Mouse (Mus musculus): Measurements from ENCODE around the gene Ccdc115. TPM values are rescaled to one million over a fixed set of nuclear protein-coding genes. Genes with fewer than 3 reads are reported as not detected.

Ccdc115 gene
- polyA plus RNA-seq, 1 experiment from 2014 or later, result 46.3 TPM

DNA sequence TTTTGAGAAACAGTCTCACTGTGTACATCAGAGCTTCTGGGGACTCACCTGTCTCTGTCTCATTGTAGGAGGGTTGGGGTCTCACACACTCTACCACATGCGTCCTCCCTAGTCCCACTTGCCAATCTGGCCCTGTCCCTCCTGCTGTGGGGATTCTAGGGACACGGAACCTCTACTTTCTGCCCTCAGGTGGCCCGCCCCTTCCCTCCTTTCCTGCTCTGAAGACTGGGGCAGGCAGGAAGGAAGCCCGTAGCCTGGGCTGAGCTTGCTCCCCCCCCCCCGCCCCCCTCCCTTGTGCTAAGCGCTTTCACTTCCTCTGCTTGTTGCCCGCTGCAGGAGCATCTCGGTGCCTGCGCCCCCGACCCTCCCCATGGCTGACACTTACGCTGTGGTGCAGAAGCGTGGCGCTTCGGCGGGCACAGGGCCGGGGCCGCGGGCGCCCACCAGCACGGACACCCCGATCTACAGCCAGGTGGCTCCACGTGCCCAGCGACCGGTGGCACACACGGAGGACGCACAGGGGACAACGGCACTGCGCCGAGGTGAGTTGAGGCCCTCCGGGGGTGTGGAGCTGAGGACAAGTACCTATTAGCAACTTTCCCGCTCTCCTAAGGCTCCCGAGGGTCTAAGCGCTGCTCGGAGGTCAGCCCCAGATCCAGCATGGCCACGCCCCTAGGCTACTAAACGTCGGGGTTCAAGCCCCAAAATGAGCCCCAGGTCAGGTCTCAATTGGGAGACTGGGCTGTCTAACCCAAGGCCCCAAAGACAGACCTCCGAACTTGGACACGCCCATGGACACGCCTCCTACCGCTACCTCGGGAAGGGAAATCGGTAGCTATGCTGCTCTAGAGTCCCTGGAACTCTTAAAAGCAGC, 33.2 kb upstream of the Ccdc115 start:
- WGBS, result 1% methylated on average over 40 of the region's 43 CpGs
- H3K9me3 ChIP-seq (ENCODE audit: control insufficient read depth, low read length), result no peaks in the 10 kb centered on the region
- H3K4me3 ChIP-seq (ENCODE audit: control insufficient read depth in 1 of 2, insufficient read depth in 1 of 2, low read depth in 1 of 2, low read length in 2 of 2), result peak overlapping the region; percentile 63 to 65
- H3K4me1 ChIP-seq (ENCODE audit: control insufficient read depth in 2 of 2, insufficient read depth in 2 of 2, low read length in 2 of 2), result peaks cover 7 to 19% of the 10 kb centered on the region in 2 experiments
- peak overlapping the region; percentile 75 for H3K9ac ChIP-seq (ENCODE audit: low read length)
- ATAC-seq (ENCODE audit: insufficient number of reproducible peaks, insufficient read depth, low FRiP score, low read depth), result peak; percentile 55
- H3K4me2 ChIP-seq (ENCODE audit: low read length), result peak overlapping the region; percentile 98
- no peaks in the 10 kb centered on the region for H3K36me3 ChIP-seq (ENCODE audit: control insufficient read depth, insufficient read depth, low read length)
- peaks cover 9% of the 10 kb centered on the region for H3K27me3 ChIP-seq (ENCODE audit: control insufficient read depth, insufficient read depth, low read length)
- no peak overlapping the region for H3K27ac ChIP-seq (replicated peaks in 1 of 2; ENCODE audit: control insufficient read depth in 1 of 2, insufficient read depth in 1 of 2, low read depth in 2 of 2, low read length in 2 of 2)

DNA sequence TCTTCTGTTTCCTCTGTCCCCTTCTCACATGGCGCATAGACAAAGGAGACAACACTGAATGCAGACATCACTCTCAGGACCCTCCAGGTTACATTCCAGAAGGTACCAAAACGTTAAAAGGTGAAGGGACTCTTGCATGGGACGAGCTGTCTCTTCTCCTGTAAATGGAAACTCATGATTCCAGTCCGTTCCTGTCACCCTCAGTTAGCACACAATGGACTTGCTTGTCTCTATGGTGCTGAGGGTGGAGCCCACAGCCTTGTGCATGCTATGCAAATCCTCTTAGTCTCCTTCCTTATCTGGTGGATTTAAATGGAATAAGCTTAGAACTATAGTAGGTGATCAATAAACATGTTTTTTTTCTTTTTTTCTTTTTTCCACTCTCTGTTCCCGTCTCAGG, 30.3 kb upstream of the Ccdc115 start:
- H3K9ac ChIP-seq (ENCODE audit: low read length), result no peak overlapping the region
- peaks cover 9% of the 10 kb centered on the region for H3K27me3 ChIP-seq (ENCODE audit: control insufficient read depth, insufficient read depth, low read length)
- peaks cover 7 to 19% of the 10 kb centered on the region in 2 experiments for H3K4me1 ChIP-seq (ENCODE audit: control insufficient read depth in 2 of 2, insufficient read depth in 2 of 2, low read length in 2 of 2)
- no peak overlapping the region for H3K27ac ChIP-seq (replicated peaks in 1 of 2; ENCODE audit: control insufficient read depth in 1 of 2, insufficient read depth in 1 of 2, low read depth in 2 of 2, low read length in 2 of 2)
- H3K4me2 ChIP-seq (ENCODE audit: low read length), result no peak overlapping the region
- H3K36me3 ChIP-seq (ENCODE audit: control insufficient read depth, insufficient read depth, low read length), result no peaks in the 10 kb centered on the region
- 71% methylated on average over 5 of the region's 5 CpGs for WGBS
- no peak for ATAC-seq (ENCODE audit: insufficient number of reproducible peaks, insufficient read depth, low FRiP score, low read depth)
- H3K4me3 ChIP-seq (ENCODE audit: control insufficient read depth in 1 of 2, insufficient read depth in 1 of 2, low read depth in 1 of 2, low read length in 2 of 2), result no peak overlapping the region
- H3K9me3 ChIP-seq (ENCODE audit: control insufficient read depth, low read length), result no peaks in the 10 kb centered on the region

DNA sequence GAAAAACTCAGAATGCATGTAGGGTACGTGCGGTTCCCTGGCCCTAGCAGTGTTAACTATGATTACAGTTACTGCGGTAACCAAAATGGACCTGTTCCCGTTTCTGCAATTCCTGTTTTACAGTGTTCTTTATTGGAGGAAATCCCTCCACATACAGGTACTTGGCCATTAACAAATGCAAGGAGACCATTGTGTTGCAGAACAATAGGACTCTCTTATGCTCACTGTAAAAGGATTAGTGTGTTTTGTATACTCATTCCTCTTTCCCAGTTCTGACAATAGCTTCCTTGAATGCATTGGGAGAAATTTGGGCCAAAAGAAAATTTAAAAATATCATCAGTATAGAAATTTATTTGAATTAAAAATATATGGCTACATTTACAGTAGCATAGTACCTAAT, 29.0 kb upstream of the Ccdc115 start:
- WGBS, result 76% methylated on average over 4 of the region's 4 CpGs

DNA sequence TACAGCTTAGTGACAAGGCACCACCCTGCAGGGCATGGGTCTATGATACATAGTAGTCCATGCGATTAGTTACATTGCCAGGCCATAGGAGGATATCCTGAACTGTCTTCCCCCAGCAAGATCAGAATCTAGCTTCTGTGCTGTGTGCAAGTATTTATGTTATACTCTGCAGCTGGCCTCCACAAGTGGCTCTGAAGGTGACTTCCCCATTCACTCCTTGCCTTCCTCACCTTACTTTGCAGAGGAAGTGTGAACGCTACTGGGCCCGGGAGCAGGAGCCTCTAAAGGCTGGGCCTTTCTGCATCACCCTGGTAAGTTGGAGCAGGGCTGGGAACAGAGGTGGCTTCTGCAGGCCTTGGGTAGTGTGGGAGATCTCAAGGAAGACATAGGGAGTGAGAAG, 28.6 kb upstream of the Ccdc115 start:
- Histone ChIP-seq H3K36me3 (ENCODE audit: control insufficient read depth, insufficient read depth, low read length) (no peaks in the 10 kb centered on the region), H3K4me1 (ENCODE audit: control insufficient read depth in 2 of 2, insufficient read depth in 2 of 2, low read length in 2 of 2) (peaks cover 4 to 14% of the 10 kb centered on the region in 2 experiments; a peak in 3 of 4 replicates), H3K27me3 (ENCODE audit: control insufficient read depth, insufficient read depth, low read length) (peaks cover 9% of the 10 kb centered on the region), H3K4me2 (ENCODE audit: low read length) (no peak overlapping the region), H3K9me3 (ENCODE audit: control insufficient read depth, low read length) (no peaks in the 10 kb centered on the region), H3K9ac (ENCODE audit: low read length) (no peak overlapping the region), H3K27ac (replicated peaks in 1 of 2; ENCODE audit: control insufficient read depth in 1 of 2, insufficient read depth in 1 of 2, low read depth in 2 of 2, low read length in 2 of 2) (no peak overlapping the region), H3K4me3 (ENCODE audit: control insufficient read depth in 1 of 2, insufficient read depth in 1 of 2, low read depth in 1 of 2, low read length in 2 of 2) (no peak overlapping the region)
- WGBS, result 58% methylated on average over 3 of the region's 3 CpGs
- no peak for ATAC-seq (ENCODE audit: insufficient number of reproducible peaks, insufficient read depth, low FRiP score, low read depth)

More for the DNA sequence above, 29.0 kb upstream of the Ccdc115 start:
- H3K4me2 ChIP-seq (ENCODE audit: low read length), result no peak overlapping the region
- H3K4me3 ChIP-seq (ENCODE audit: control insufficient read depth in 1 of 2, insufficient read depth in 1 of 2, low read depth in 1 of 2, low read length in 2 of 2), result no peak overlapping the region
- H3K36me3 ChIP-seq (ENCODE audit: control insufficient read depth, insufficient read depth, low read length), result no peaks in the 10 kb centered on the region
- H3K4me1 ChIP-seq (ENCODE audit: control insufficient read depth in 2 of 2, insufficient read depth in 2 of 2, low read length in 2 of 2), result peaks cover 7 to 18% of the 10 kb centered on the region in 2 experiments
- H3K9me3 ChIP-seq (ENCODE audit: control insufficient read depth, low read length), result no peaks in the 10 kb centered on the region
- H3K27me3 ChIP-seq (ENCODE audit: control insufficient read depth, insufficient read depth, low read length), result peaks cover 9% of the 10 kb centered on the region
- H3K9ac ChIP-seq (ENCODE audit: low read length), result no peak overlapping the region
- no peak for ATAC-seq (ENCODE audit: insufficient number of reproducible peaks, insufficient read depth, low FRiP score, low read depth)
- H3K27ac ChIP-seq (replicated peaks in 1 of 2; ENCODE audit: control insufficient read depth in 1 of 2, insufficient read depth in 1 of 2, low read depth in 2 of 2, low read length in 2 of 2), result no peak overlapping the region

DNA sequence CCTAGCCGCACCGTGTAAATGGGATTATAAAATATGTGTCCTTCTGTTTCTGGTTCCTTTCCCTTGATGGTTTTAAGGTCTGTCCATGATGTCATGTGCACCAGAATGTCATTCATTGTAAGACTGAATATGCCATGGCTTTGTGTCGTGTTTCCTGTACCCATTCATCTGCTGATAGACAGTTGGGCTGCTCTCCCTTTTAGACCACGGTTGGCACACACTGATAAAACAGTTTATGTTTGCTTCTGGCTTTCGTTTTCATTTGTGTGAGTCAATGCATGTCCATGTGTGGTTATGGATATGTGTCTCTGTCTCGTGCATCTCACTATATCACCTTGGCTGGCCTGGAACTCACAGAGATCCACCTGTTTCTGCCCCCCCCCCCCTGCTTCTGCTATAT, 26.0 kb upstream of the Ccdc115 start:
- H3K9ac ChIP-seq (ENCODE audit: low read length), result no peak overlapping the region
- no peak for ATAC-seq (ENCODE audit: insufficient number of reproducible peaks, insufficient read depth, low FRiP score, low read depth)
- no peaks in the 10 kb centered on the region for H3K9me3 ChIP-seq (ENCODE audit: control insufficient read depth, low read length)
- no peaks in the 10 kb centered on the region for H3K36me3 ChIP-seq (ENCODE audit: control insufficient read depth, insufficient read depth, low read length)
- H3K4me3 ChIP-seq (ENCODE audit: control insufficient read depth in 1 of 2, insufficient read depth in 1 of 2, low read depth in 1 of 2, low read length in 2 of 2), result no peak overlapping the region
- no peak overlapping the region for H3K4me2 ChIP-seq (ENCODE audit: low read length)
- H3K4me1 ChIP-seq (ENCODE audit: control insufficient read depth in 2 of 2, insufficient read depth in 2 of 2, low read length in 2 of 2), result 0 out of 4 replicates have a peak, but pooled peaks cover 0 to 4% of the 10 kb centered on the region in 2 experiments
- WGBS, result 67% methylated on average over 6 of the region's 6 CpGs
- H3K27ac ChIP-seq (replicated peaks in 1 of 2; ENCODE audit: control insufficient read depth in 1 of 2, insufficient read depth in 1 of 2, low read depth in 2 of 2, low read length in 2 of 2), result no peak overlapping the region
- peaks cover 8% of the 10 kb centered on the region; the same call in 1 of the 2 replicates for H3K27me3 ChIP-seq (ENCODE audit: control insufficient read depth, insufficient read depth, low read length)

DNA sequence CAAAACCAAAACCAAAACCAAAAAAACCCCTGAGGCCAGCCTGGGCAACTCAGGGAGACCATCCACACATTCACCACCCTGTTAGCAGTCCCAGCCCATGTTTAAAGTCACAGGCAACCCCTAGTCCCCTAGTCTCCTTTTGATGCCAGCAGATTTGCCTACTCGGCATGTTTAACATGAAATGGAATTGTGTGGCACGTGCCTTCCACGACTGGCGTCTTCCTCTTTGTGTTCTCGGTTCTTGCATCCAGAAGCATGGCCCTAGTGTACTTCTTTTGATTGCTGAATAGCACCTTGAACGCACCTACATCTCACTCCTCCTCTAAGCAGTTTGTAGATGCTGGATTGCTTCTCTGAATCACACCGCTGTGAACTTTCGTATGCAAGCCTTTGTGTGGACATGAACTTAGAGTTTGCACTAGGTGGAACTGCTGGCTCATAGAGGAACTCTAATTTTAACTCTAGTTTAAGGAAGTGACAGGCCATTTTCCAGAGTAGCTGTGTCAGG, 24.9 kb upstream of the Ccdc115 start:
- Histone ChIP-seq H3K36me3 (ENCODE audit: control insufficient read depth, insufficient read depth, low read length) (no peaks in the 10 kb centered on the region), H3K9me3 (ENCODE audit: control insufficient read depth, low read length) (no peaks in the 10 kb centered on the region), H3K4me2 (ENCODE audit: low read length) (no peak overlapping the region), H3K27ac (replicated peaks in 1 of 2; ENCODE audit: control insufficient read depth in 1 of 2, insufficient read depth in 1 of 2, low read depth in 2 of 2, low read length in 2 of 2) (no peak overlapping the region), H3K27me3 (ENCODE audit: control insufficient read depth, insufficient read depth, low read length) (peaks cover 8% of the 10 kb centered on the region; the same call in 1 of the 2 replicates), H3K9ac (ENCODE audit: low read length) (no peak overlapping the region), H3K4me1 (ENCODE audit: control insufficient read depth in 2 of 2, insufficient read depth in 2 of 2, low read length in 2 of 2) (peaks cover 4 to 9% of the 10 kb centered on the region in 2 experiments; a peak in 2 of 4 replicates), H3K4me3 (ENCODE audit: control insufficient read depth in 1 of 2, insufficient read depth in 1 of 2, low read depth in 1 of 2, low read length in 2 of 2) (no peak overlapping the region)
- ATAC-seq (ENCODE audit: insufficient number of reproducible peaks, insufficient read depth, low FRiP score, low read depth), result no peak
- 78% methylated on average over 8 of the region's 8 CpGs for WGBS

DNA sequence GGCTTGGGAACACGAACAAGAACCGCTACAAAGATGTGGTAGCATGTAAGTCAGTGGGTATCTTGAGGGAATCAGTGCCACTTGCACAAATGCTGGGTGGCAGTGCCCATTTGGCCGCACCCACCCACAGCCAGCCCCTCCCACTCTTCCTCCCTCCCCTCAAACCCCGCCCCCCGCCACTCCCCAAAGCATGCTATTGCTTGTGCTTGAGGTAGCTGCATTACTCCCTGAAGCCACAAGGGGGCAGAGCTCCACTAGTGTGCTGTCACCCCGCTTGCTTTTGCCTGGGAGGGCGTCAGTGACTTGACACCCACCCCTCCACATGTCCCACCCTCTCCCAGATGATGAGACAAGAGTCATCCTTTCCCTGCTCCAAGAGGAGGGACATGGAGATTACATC, 23.3 kb upstream of the Ccdc115 start:
- no peak overlapping the region for H3K27ac ChIP-seq (replicated peaks in 1 of 2; ENCODE audit: control insufficient read depth in 1 of 2, insufficient read depth in 1 of 2, low read depth in 2 of 2, low read length in 2 of 2)
- no peak for ATAC-seq (ENCODE audit: insufficient number of reproducible peaks, insufficient read depth, low FRiP score, low read depth)
- H3K9ac ChIP-seq (ENCODE audit: low read length), result no peak overlapping the region
- H3K9me3 ChIP-seq (ENCODE audit: control insufficient read depth, low read length), result no peaks in the 10 kb centered on the region
- H3K4me2 ChIP-seq (ENCODE audit: low read length), result no peak overlapping the region
- no peaks in the 10 kb centered on the region for H3K36me3 ChIP-seq (ENCODE audit: control insufficient read depth, insufficient read depth, low read length)
- peaks cover 5 to 6% of the 10 kb centered on the region in 2 experiments; a peak in 2 of 4 replicates for H3K4me1 ChIP-seq (ENCODE audit: control insufficient read depth in 2 of 2, insufficient read depth in 2 of 2, low read length in 2 of 2)
- 23% methylated on average over 7 of the region's 7 CpGs for WGBS
- H3K4me3 ChIP-seq (ENCODE audit: control insufficient read depth in 1 of 2, insufficient read depth in 1 of 2, low read depth in 1 of 2, low read length in 2 of 2), result no peak overlapping the region
- peaks cover 17% of the 10 kb centered on the region for H3K27me3 ChIP-seq (ENCODE audit: control insufficient read depth, insufficient read depth, low read length)
